Mouse (Mus musculus) adrenal gland, postnatal 14 days (tissue): ENCODE measurements around the gene Cd180. TPM values are rescaled to one million over a fixed set of nuclear protein-coding genes. Genes with fewer than 3 reads are reported as not detected.

ENCODE experiments used
- DNase-seq: peaks from one replicate; pipeline ENCODE4 v3.0.0; 2021; ENCODE audit warnings: mixed read lengths
- total RNA-seq: library from RNA; stranded (reverse); gene quantifications from 2 replicates; pipeline ENCODE4 v1.2.3, GENCODE M21; 2021

The Cd180 gene
- total RNA-seq, 1 experiment from 2014 or later: 0.93 TPM

- no peak for DNase-seq
Observed at GRCm38 (mm10) chr13:102739720-102740535, 46.6 kb downstream of the Cd180 start.

GRCm38 (mm10) chr13:102744481-102745269 lies 51.3 kb downstream of the Cd180 start:
- DNase-seq: peak; percentile 71

DNA sequence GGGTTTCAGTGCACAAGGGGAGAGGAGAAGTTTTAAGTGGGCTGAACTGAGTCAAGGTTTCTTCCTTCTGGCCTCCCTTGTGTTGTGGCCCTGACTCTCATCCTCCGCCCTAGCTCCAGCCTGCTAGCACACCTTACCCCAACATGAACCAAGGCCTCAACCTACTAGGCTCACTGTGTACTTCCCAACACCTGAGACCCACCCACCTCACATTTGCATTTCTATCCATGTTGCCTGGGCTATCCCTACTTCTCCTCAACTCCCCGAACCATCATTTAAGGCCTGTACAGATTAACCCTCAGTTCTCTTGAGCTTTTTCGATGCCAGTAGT lies 51.9 kb downstream of the Cd180 start:
- no peak for DNase-seq

GRCm38 (mm10) chr13:102745626-102746342 lies 52.4 kb downstream of the Cd180 start:
- DNase-seq: no peak

GRCm38 (mm10) chr13:102746803-102747561 lies 53.6 kb downstream of the Cd180 start:
- DNase-seq: no peak

DNA sequence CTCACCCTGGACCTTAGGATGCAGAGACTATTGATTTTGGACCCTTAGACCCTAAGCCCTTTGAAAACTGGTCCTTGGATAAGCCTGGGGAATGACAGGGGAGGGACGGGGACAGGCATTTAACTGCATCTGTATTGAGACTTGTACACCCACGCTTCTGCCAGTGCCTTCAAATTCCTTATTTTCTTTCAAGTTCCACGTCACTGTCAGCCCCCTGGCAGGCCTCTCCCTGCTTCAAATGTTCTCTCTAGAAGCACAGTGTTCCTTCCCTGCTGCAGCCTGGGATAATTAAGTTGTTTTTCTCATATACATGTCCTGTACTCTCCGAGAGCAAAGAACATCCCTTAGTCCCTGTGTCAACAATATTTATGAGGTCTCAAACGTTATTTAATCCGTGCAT lies 55.8 kb downstream of the Cd180 start:
- no peak for DNase-seq

DNA sequence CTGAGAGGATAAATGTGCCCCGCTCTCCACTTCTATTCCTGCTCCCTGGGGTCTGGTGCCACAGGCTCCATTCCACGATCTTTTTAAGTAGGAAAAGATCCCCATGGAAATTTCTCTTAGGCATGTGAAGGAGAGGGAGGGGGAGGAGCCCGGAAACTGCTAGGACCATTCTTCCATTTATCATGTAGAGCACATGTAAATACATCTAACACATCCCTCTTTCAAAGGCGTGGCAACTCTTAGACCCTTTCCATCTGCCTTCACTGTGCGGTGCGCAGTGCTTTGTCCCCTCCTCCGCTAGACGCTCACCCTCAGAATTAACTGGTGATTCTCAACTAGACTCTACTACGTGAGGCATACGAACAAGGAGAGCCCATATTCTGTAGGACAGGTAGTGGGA lies 56.5 kb downstream of the Cd180 start:
- no peak for DNase-seq

GRCm38 (mm10) chr13:102753714-102754556 lies 60.6 kb downstream of the Cd180 start:
- no peak for DNase-seq

- DNase-seq: no peak
Observed at GRCm38 (mm10) chr13:102755124-102755523, 61.8 kb downstream of the Cd180 start.

DNA sequence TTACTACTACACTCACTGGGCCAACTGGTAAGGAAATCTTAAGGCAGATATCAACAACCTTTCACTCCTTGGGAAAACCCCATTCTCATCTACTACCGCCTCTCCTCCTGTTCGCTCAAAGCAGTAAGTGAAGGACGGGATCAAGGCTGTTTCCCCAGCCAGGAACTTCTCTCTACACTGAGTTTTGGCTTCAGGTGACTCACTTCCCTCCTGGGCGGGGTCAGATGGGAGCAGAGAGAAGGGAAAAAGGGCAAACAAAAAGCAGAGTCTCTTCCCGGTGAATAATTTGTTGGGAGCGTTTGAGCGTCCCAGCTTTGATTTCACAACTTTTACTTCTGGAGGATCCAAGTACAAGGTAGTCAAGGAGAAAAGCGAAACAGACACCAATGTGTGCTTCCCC lies 62.7 kb downstream of the Cd180 start:
- peak; percentile 85 for DNase-seq

DNA sequence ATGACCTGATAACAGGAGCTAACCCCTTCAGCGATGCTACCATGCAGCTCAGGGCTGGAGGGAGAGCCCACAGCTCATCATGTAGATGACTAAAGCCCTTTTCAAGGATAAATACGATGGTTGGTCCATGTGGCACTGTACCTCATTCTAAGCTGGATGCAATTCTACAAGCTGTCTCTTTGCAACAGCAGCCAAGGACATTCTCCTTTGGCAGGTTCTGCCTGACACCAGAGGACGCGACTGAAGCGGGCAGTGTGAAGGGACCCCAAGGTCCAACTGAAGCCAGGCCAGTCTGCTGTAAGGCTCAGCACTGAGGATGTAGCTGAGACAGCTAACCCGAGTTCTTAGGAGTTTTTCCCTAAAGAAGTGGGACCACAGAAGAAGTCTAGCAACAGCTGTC lies 64.7 kb downstream of the Cd180 start:
- peak; percentile 65 for DNase-seq

DNA sequence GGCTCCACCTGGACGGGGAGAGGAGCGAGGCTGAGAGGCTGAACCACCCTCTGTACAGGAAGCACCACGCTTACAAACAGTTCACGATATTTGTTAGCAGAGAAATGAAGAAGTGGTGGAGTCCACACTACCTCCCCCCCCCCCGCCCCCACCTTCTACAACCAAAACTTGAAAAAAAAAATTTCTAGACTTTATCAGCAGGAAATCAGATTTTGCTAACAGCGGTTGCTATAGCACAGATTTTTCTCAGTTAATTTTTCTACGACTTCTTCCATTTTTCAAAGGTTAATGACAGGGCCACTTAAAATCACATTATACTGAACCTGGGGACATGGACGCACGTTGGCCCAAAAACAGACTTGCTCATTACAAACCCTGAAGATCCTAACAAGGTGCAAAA lies 68.1 kb downstream of the Cd180 start:
- no peak for DNase-seq

GRCm38 (mm10) chr13:102762203-102762602 lies 68.8 kb downstream of the Cd180 start:
- no peak for DNase-seq

- no peak for DNase-seq
Observed at GRCm38 (mm10) chr13:102764218-102764617, 70.9 kb downstream of the Cd180 start.

DNA sequence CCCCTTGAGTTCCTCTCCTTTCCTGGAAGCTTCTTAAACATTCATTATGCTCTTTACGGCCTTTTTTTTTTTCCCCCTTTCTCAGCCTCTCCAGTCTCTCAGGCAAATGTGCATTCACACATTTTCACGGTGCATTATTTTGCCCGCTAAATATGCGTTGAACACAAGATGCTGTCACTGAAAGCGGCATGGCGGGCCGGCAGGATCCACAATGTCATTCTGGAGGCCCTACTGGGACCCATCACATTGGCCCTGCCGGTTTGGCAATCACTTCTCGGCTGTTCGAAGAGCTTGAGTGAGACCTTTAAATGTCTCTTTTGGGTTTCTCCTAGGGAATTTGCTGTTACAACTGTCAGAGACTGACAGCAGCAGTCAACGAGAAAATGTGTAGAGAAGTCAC lies 71.9 kb downstream of the Cd180 start:
- DNase-seq: no peak

DNA sequence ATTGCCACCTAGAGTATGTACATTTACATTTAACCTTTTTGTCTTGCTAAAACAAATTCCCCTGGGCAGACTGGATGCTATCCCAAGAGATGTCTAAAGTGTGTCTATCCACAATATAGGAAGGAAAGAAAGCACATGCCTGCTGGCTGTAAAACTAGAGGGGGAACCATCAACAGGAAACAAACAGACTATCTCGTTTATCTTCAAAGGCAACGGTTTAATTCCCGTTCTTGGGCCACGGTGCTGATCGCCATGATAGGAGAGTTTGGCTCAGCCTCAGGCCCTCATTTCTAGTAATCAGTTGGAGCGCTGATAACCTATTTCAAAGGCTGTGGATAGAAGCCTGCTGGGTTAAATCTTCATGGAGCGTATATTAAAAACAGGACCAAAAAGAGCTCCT lies 73.8 kb downstream of the Cd180 start:
- DNase-seq: no peak

DNA sequence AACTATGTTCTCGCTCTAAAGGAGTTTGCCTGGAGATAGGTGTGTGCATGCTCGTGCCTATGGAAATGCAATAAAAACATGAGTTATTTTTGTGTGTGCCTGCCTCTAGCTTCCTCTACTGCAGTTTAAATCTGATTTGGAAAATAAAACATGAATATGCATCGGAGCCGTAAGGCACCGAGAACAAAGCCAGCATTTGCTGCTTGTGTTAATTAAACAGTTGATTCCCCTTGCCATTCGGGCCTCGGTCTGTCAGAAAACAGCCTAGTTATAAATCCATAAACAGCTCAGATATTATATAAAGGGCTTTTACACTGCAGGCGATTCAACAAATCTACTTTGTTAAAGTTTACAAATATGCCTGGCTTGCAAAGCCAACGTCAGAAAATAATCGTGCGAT lies 75.2 kb downstream of the Cd180 start:
- DNase-seq: no peak

DNA sequence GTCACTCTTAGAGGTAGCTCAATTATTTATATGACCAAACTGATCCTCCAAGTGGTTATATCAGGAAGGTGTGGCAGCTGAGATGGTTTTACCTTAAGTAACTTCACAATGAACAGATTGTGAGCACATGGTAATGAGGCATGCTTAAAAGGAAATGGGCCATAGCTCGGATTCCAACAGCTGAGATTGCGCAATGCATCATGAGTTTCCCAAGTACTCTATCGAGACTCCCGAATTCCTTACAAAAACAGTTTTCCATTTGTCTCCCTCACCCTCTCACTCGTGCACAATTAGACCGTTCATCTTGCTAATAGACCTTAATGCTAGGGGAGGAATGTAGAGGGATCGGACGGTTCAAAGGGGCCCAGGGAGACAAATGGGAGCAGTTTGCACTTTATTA lies 76.8 kb downstream of the Cd180 start:
- peak; percentile 23 for DNase-seq

GRCm38 (mm10) chr13:102773169-102773568 lies 79.8 kb downstream of the Cd180 start:
- DNase-seq: no peak

DNA sequence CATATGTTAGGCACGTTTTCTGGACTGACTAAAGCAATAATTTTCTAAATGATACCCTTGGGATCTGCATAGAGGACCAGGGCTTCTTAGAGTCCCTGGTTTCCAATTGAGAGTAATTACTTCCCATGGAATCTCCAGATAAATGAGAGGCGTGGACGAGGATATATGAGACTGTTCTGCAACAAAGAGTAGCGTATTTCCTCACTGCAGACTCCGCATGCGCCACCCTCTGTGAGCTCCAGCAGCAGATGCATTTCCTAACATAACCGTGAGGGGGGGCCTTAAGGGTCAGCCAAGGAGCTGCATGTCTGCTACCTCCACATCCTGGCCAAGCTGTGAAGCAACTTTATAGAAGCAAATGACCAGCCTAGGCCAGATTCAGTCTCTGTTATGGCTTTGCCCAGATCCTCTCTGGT lies 81.4 kb downstream of the Cd180 start:
- DNase-seq: peak; percentile 60

DNA sequence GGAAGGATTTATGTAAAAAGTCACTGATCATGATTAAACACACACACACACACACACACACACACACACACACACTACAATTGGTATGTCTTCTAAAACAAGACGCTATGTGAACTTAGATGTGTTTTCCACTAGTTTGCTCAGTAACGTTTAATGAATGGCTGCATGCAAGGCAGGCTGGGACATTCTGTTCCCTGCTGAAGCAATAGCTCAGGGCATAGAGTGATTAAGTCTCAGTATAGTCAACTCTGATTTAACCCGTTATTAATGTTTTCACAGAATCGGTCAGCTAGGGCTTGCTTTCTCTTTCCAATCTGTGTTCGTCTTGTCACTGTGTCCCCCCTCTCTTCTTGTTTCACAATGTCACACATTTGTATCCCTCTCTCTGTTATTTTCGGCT lies 82.1 kb downstream of the Cd180 start:
- peak; percentile 26 for DNase-seq
